Mouse (Mus musculus): ENCODE data around the gene Adamts9.

Gene Adamts9

DNA sequence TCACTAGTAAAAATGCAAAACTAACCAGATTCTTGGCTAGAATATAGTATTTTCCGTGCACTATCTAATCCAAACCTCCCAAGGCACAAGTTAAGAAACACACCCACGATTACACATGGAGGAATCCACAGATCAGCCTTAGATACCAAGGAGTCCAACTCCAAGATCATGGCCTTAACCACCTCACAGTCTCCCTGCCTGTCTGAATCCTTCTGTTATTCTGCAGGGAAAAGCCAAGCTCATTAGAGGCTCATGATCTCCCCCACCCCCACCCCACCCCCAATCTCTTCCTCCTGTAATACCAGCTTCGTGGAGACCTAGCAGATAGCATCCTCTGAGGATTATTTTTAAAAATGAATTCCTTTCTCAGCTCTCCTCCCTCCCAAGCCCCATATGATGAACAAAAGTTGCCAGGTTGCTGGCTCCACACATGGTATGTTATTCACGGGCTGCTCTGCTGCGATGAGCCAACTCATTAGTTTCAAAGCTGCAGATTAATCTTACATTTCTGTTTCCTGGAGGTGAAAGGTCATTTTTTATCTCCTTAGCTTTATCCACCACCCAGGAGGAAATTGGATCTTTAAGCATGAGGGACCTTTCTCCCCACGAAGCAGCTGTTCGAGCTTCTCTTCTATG, 215.8 kb downstream of the Adamts9 start:
- no peak for DNase-seq (ENCODE audit: low spot score in 2 of 2)

GRCm38 (mm10) chr6:92726121-92726520, 217.2 kb downstream of the Adamts9 start:
- DNase-seq (ENCODE audit: low spot score in 2 of 2) = no peak

GRCm38 (mm10) chr6:92724394-92724793, 218.9 kb downstream of the Adamts9 start:
- no peak for DNase-seq (ENCODE audit: low spot score in 2 of 2)

Measured in urinary bladder, postnatal 36 days (tissue).